Mouse (Mus musculus) heart, embryonic 15.5 days (tissue): Measurements from ENCODE around the gene Sytl1. TPM values are rescaled to one million over a fixed set of nuclear protein-coding genes. Genes with fewer than 3 reads are reported as not detected.

ENCODE experiments used
- ATAC-seq: fragments of 200-750 bp; cut with Nextera tagmentation; replicated peaks from 2 replicates; pipeline ENCODE4 v1.8.0; 2017; ENCODE audit warnings: low read depth, moderate TSS enrichment; ENCODE audit not compliant: insufficient number of reproducible peaks, insufficient read depth, low FRiP score
- H3K27ac ChIP-seq: fragments of 300-500 bp; sonication (generic); 2 replicates; pipeline ENCODE4 v1.5.1; 2015; ENCODE audit warnings: mild to moderate bottlenecking, inconsistent platforms
- H3K27me3 ChIP-seq: fragments of 300-500 bp; sonication (generic); 2 replicates; pipeline ENCODE4 v1.6.1; 2015; ENCODE audit warnings: inconsistent platforms
- H3K36me3 ChIP-seq: fragments of 300-500 bp; sonication (generic); 2 replicates; pipeline ENCODE4 v1.6.1; 2015; ENCODE audit warnings: mild to moderate bottlenecking, inconsistent platforms
- H3K4me1 ChIP-seq: fragments of 300-500 bp; sonication (generic); replicated peaks from 2 replicates; pipeline ENCODE4 v1.6.1; 2015; ENCODE audit warnings: inconsistent platforms
- H3K4me2 ChIP-seq: fragments of 300-500 bp; sonication (generic); 2 replicates; pipeline ENCODE4 v1.6.1; 2015; ENCODE audit warnings: inconsistent platforms, mild to moderate bottlenecking, moderate library complexity
- H3K4me3 ChIP-seq: fragments of 300-500 bp; sonication (generic); 2 replicates; pipeline ENCODE4 v1.5.1; 2015; ENCODE audit warnings: mild to moderate bottlenecking, inconsistent platforms
- H3K9ac ChIP-seq: fragments of 300-500 bp; sonication (generic); 2 replicates; pipeline ENCODE4 v1.6.1; 2015; ENCODE audit warnings: mild to moderate bottlenecking, inconsistent platforms
- H3K9me3 ChIP-seq: fragments of 300-500 bp; sonication (generic); replicated peaks from 2 replicates; pipeline ENCODE4 v1.6.1; 2016; ENCODE audit warnings: inconsistent platforms
- WGBS: fragments of 180-500 bp; shearing (Covaris S2); methylation state at CpG from one replicate; pipeline ENCODE4 v1.1.7; 2015; ENCODE audit warnings: mixed read lengths; 5-methylcytosine and 5-hydroxymethylcytosine counted together
- polyA plus RNA-seq: library from polyadenylated mRNA; unstranded; fragments of >200 nt; fragmentation: Nextera tagmentation; extraction: Ambion mirVana; gene quantifications from 2 replicates; pipeline ENCODE4 v1.2.1, GENCODE M21; 2015

Gene Sytl1
- polyA plus RNA-seq, 1 experiment from 2014 or later = 0.96 TPM

DNA sequence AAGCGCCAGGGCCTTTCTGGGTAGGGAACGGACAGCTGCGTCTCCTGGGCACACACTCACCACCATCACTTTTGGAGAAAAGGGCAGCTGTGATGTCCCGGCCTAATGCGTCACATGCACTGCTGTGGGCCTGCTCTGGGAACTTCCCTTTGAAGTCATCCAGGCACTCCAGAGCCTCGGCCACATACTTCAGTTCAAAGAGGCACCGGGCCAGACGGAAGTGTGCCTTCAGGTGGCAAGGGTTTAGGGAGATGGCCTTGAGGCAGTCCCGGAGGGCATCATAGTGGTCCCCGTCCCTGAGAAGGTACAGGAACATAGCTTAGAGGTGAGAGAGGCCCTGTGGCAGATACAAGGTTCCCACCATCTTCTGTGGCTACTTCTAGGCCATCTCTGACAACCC lies 34.4 kb upstream of the Sytl1 start:
- no peaks in the 10 kb centered on the region for H3K9me3 ChIP-seq
- no peak overlapping the region for H3K9ac ChIP-seq
- H3K27ac ChIP-seq = no peak overlapping the region
- H3K36me3 ChIP-seq = peaks cover 34% of the 10 kb centered on the region
- H3K4me2 ChIP-seq = no peak overlapping the region
- WGBS = 55% methylated on average over 10 of the region's 10 CpGs
- no peak overlapping the region for H3K4me3 ChIP-seq
- no peak for ATAC-seq
- H3K4me1 ChIP-seq = peaks cover 23% of the 10 kb centered on the region
- H3K27me3 ChIP-seq = no peaks in the 10 kb centered on the region

DNA sequence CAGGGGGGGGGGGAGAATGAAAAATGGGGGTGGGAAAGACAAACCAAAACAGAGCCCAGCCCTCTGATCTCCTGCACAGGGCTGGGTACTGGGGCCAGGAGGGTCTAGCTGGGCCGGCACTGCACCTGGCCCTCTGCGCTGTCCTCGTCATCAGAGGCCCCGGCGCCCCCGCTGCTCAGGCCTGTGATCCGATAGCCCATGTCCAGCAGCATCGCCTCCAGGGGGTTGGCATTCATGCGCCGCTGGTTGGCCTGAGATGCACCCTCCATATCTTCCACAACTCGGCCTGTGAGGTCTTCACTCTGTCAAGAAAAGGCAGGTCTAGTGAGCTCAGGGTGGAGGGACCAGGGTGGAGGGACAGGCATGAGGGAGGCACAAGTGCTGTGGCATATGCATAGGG lies 31.2 kb upstream of the Sytl1 start:
- no peaks in the 10 kb centered on the region for H3K27me3 ChIP-seq
- H3K4me3 ChIP-seq = no peak overlapping the region
- H3K9ac ChIP-seq = no peak overlapping the region
- ATAC-seq = no peak
- 68% methylated on average over 11 of the region's 11 CpGs for WGBS
- no peaks in the 10 kb centered on the region for H3K9me3 ChIP-seq
- H3K36me3 ChIP-seq = peaks cover 23% of the 10 kb centered on the region; the same call in 1 of the 2 replicates
- no peak overlapping the region for H3K4me2 ChIP-seq
- H3K27ac ChIP-seq = no peak overlapping the region
- H3K4me1 ChIP-seq = peaks cover 23% of the 10 kb centered on the region

DNA sequence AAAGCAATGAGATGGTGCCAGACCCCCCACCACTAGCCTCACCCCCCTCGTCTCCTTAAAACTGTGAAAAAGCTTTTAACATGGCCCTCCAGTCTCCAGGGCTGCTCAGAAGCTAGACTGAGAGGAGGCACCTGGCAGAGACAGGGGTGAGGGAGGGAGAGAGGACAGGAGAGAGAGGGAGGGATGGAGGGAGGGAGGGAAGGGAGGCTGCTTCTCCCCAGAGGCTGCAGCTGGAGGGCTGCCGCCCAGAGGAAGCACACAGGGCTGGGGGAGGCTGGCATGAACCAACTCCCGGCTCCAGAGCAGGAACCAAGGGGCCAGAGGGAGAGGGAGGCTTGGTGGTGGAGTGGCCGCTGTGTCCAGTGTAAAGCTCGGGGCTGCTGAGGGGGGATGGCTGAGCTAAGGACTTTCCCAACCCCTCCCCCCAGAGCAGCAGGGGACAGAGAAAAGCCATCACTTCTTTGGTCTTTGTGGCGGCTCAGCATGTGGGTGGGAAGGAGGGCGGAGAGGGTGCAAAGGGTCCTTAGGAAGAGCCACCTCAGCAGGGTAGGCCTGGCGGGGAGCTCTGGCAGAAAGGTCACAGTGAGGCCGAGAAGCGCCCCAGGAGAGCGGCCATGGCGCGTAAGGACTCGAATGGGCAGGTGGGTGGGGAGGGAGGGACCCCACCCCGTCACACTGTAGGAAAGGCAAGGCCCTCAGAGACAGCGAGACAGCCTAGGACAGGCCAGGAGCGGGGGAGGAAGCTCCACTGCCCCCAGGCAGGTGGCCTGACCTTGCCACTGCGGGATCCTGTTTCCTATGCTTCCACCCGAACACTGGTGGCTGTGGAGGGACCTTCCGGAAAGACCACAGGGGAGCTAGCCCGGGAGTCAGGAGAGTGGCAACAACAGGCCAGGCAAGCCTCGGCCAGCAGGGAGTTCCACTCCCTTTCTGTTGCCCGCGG lies 30.3 kb upstream of the Sytl1 start:
- 44% methylated on average over 24 of the region's 24 CpGs for WGBS
- Histone ChIP-seq H3K36me3 (peaks cover 23% of the 10 kb centered on the region; the same call in 1 of the 2 replicates), H3K27me3 (no peaks in the 10 kb centered on the region), H3K9ac (no peak overlapping the region), H3K4me1 (peaks cover 14% of the 10 kb centered on the region), H3K9me3 (no peaks in the 10 kb centered on the region), H3K27ac (no peak overlapping the region), H3K4me3 (no peak overlapping the region), H3K4me2 (peak overlapping the region; percentile 27; the same call in 1 of the 2 replicates)
- ATAC-seq = peak; percentile 20

DNA sequence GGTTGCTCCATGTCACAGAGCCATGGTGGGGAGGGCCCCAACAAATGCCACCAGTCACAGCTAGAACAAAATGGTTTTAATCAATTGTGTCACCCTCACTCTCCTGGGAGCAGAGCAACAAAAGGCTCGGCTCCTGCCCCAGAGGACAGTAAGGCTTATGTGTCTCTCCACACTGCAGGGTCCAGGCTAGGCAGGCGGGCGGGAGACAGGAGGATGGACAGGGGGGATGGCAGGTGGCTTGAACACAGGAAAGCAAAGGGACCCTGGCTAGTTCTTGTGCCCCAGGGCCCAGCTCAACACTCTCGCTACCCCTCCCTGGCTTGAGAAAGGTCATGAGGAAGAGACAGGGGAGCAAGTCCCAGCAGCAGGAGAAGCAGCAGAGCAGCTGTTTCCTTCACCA lies 29.5 kb upstream of the Sytl1 start:
- Histone ChIP-seq H3K27me3 (no peaks in the 10 kb centered on the region), H3K36me3 (peaks cover 23% of the 10 kb centered on the region; the same call in 1 of the 2 replicates), H3K9me3 (no peaks in the 10 kb centered on the region), H3K4me3 (no peak overlapping the region), H3K4me2 (no peak overlapping the region), H3K4me1 (peaks cover 7% of the 10 kb centered on the region), H3K9ac (no peak overlapping the region), H3K27ac (no peak overlapping the region)
- ATAC-seq = no peak
- WGBS = 82% methylated on average over 4 of the region's 4 CpGs

DNA sequence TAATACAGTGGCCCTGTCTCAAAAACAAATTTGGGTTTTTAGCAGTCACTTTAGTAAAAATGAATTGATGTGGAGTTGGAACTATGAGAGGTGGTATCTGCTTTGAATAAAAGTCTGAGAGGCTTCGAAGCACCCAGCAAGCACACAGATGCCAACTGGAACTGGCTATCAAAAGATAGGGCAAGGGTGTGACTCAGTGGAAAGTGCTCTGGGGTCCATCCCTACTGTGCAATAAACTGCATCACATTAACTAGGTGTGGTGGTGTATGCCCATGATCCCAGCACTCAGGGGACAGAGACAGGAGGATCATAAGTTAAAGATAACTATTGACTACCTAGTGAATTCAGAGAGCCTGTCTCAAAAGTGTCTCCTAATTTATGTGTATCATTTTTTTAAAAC lies 28.3 kb upstream of the Sytl1 start:
- Histone ChIP-seq H3K27ac (no peak overlapping the region), H3K4me3 (no peak overlapping the region), H3K27me3 (no peaks in the 10 kb centered on the region), H3K4me2 (no peak overlapping the region), H3K4me1 (peaks cover 6% of the 10 kb centered on the region), H3K9me3 (no peaks in the 10 kb centered on the region), H3K9ac (no peak overlapping the region), H3K36me3 (peaks cover 23% of the 10 kb centered on the region; the same call in 1 of the 2 replicates)
- no peak for ATAC-seq
- 92% methylated on average over 1 of the region's 1 CpGs for WGBS

DNA sequence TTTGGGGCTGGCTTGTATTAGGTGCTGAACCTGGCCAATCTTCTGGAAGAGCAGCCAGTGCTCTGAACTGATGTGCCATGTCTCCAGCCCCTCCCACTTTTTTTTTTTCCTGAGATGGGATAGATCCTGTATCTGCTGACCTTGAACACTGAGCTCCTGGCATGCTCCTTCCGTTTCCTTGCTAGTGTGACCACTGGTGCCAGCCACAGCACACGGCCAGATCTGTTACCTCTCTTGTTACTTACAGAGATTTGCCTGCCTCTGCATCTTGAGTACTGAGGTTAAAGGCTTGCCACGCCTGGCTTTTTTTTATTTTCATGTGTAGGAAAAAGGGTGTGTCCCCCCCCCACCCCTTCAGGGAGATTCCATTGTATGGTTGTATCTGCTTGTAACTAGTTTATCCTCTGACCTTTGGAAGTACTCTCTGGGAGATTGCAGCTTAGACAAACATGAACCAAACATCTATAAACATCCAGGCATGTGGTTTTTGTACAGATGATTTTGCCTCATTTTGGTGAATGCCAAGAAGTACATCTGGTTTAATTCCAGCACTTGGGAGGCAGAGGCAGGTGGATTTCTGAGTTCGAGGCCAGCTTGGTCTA lies 23.7 kb upstream of the Sytl1 start:
- Histone ChIP-seq H3K27me3 (no peaks in the 10 kb centered on the region), H3K9me3 (no peaks in the 10 kb centered on the region), H3K27ac (no peak overlapping the region), H3K36me3 (no peaks in the 10 kb centered on the region), H3K4me2 (no peak overlapping the region), H3K9ac (no peak overlapping the region), H3K4me3 (no peak overlapping the region), H3K4me1 (peaks cover 18% of the 10 kb centered on the region)
- 76% methylated on average over 4 of the region's 4 CpGs for WGBS
- ATAC-seq = no peak

DNA sequence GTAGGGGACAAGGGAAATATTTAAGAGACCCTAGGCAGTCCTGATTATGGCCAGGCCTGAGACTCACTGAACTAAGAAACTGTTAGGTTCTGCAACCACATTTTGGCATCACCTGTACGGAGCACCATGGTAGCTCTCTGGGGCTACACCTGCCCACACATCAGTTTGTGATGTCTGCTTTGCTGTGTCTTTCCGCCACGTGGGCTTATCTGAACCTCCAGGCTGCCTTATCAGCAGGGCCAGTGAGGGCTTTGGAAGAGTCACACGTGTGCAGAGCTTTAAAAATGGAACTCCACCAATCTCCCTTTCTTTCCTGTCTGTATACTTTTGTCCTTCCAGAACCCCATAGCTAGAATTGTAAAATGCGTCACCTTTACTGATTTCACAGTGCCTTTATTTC lies 23.0 kb upstream of the Sytl1 start:
- WGBS = 32% methylated on average over 5 of the region's 5 CpGs
- no peak overlapping the region for H3K4me2 ChIP-seq
- ATAC-seq = no peak

DNA sequence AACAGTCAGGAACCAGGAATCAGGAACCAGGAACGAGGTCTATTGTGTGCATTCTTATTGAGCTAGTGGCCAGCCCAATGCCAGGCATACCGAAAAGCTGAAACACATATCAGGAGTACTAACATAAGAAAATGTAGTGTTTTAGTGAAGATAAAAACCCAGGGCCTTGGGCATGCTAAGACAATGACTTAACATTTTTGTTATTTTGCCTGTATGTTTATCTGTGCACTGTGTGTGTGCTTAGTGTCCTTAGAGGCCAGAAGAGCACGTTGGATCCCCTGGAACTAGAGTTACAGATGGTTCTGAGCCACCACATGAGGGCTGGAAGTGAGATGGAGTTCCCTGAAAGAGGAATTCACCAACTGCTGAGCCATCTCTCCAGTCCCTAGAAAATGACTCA lies 22.4 kb upstream of the Sytl1 start:
- Histone ChIP-seq H3K36me3 (no peaks in the 10 kb centered on the region), H3K9me3 (no peaks in the 10 kb centered on the region), H3K27ac (no peak overlapping the region), H3K4me2 (no peak overlapping the region), H3K4me1 (peaks cover 25% of the 10 kb centered on the region), H3K9ac (no peak overlapping the region), H3K4me3 (no peak overlapping the region), H3K27me3 (no peaks in the 10 kb centered on the region)
- no peak for ATAC-seq
- WGBS = 74% methylated on average over 3 of the region's 3 CpGs

More for the DNA sequence above, 23.0 kb upstream of the Sytl1 start:
- Histone ChIP-seq H3K36me3 (no peaks in the 10 kb centered on the region), H3K4me3 (no peak overlapping the region), H3K9ac (no peak overlapping the region), H3K27ac (no peak overlapping the region), H3K27me3 (no peaks in the 10 kb centered on the region), H3K4me1 (peaks cover 23% of the 10 kb centered on the region), H3K9me3 (no peaks in the 10 kb centered on the region)

DNA sequence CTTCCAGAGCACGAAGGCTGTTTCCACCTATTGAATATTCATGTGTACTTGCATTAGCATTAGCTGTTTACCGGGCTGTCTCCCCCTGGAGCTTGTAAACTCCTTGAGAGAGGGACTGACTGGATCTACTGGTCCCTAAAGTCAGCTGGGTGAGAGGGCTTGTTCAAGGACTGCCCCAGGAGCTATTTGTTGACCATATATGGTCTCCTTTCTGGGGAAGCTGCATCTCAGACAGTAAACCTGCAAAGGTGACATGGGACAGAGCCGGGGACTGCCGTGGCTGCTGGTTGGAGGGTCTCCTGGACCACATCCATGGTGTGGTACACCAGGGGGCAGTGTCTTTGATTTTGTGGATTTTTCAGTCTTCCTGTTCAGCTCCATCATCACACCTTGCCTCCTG lies 19.7 kb upstream of the Sytl1 start:
- no peak for ATAC-seq
- 0 out of 2 replicates have a peak overlapping the region, but pooled peaks have one; percentile 52 for H3K27ac ChIP-seq
- no peaks in the 10 kb centered on the region for H3K36me3 ChIP-seq
- H3K4me1 ChIP-seq = peaks cover 30% of the 10 kb centered on the region
- H3K27me3 ChIP-seq = no peaks in the 10 kb centered on the region
- no peak overlapping the region for H3K4me3 ChIP-seq
- H3K9ac ChIP-seq = no peak overlapping the region
- WGBS = 22% methylated on average over 4 of the region's 4 CpGs
- no peaks in the 10 kb centered on the region for H3K9me3 ChIP-seq
- no peak overlapping the region for H3K4me2 ChIP-seq

DNA sequence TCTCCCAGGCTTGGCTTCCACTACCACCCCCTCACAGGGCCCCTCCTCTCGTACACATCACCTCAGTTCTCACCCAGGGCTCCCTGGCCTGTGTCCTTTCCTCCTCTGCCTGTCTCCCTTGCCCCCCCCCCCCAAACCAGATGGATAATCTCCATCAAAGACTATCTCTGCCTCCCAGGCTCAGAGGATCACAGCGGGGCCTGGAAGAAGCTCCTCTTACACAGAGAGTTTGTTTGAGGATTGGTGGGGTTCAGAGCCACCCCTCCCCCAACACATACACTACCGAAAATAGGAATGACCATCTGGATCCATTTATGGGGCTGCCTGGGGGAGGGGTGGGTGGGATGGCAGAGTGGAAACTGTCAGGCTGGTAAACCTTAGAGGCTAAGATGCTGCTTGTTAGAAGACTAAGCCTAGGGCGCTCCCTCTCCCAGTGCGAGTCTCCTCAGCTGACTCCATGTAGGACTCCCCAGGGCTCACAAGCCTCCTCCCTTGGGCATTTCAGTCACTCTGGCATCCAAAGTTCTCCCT lies 19.1 kb upstream of the Sytl1 start:
- H3K27ac ChIP-seq = peak overlapping the region; percentile 52
- H3K4me2 ChIP-seq = peak overlapping the region; percentile 5; the same call in 1 of the 2 replicates
- H3K27me3 ChIP-seq = no peaks in the 10 kb centered on the region
- WGBS = 22% methylated on average over 5 of the region's 5 CpGs
- no peak overlapping the region for H3K4me3 ChIP-seq
- ATAC-seq = no peak
- H3K36me3 ChIP-seq = no peaks in the 10 kb centered on the region
- H3K4me1 ChIP-seq = peaks cover 31% of the 10 kb centered on the region
- H3K9me3 ChIP-seq = no peaks in the 10 kb centered on the region
- no peak overlapping the region for H3K9ac ChIP-seq

DNA sequence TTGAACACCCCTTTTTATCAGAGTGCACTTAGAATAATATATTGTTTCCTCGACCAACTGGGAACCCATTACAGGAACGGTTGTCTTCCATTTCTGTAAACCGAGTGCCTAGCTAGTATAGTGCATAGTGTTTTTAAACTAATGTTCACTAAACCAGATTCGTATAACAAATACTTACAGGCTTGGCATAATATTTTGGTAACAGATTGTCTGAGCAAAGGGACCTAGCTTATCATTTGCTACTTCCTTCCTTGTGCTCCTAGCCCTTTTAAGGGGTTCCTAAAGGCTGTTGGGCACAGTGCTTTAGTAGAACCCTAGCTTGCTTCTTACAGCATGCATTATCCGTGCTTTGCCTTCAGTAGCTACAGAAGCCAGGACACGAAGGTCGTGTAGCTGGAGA lies 18.6 kb upstream of the Sytl1 start:
- Histone ChIP-seq H3K9me3 (no peaks in the 10 kb centered on the region), H3K4me2 (peak overlapping the region; percentile 5; the same call in 1 of the 2 replicates), H3K27me3 (no peaks in the 10 kb centered on the region), H3K4me1 (peaks cover 36% of the 10 kb centered on the region), H3K27ac (peak overlapping the region; percentile 52), H3K9ac (no peak overlapping the region), H3K36me3 (no peaks in the 10 kb centered on the region), H3K4me3 (no peak overlapping the region)
- WGBS = 21% methylated on average over 7 of the region's 7 CpGs
- ATAC-seq = no peak
